Mouse (Mus musculus): Measurements from ENCODE around the gene Sirt7. TPM values are rescaled to one million over a fixed set of nuclear protein-coding genes. Genes with fewer than 3 reads are reported as not detected.

The Sirt7 gene
- polyA plus RNA-seq, 1 experiment = 22.9 TPM

DNA sequence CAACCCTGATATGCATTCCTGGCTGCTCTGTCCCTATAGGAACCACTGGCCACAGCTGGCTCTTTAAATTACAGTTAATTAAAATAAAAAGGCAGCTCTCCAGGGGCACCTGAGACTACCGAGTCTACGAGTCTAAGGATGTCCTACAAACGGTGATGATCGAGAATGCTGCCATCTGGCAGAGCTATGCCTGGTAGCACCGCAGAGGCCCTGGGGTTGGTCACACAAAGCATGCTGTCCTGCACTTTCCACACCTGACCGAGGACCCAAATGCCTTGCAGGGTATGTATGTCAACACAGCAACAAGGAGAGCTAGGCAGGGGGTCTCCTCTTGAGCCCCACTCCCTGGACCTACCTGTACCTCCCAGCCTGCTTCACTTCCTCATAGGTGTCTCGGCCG is 11.1 kb downstream of the Sirt7 start:
- H3K27me3 ChIP-seq (ENCODE audit: control insufficient read depth) = peaks cover 2% of the 10 kb centered on the region
- no peak overlapping the region for H3K4me3 ChIP-seq (replicated peaks)
- peaks cover 84% of the 10 kb centered on the region for H3K36me3 ChIP-seq (ENCODE audit: control insufficient read depth)
- TF ChIP-seq TAL1 (IDR thresholded peaks at IDR 0.05; ENCODE audit: low read length) (no peak), GATA1 (IDR thresholded peaks at IDR 0.05; ENCODE audit: low read length) (no peak)
- no peaks in the 10 kb centered on the region for H3K9me3 ChIP-seq (ENCODE audit: control insufficient read depth, low read length)
- peaks cover 56% of the 10 kb centered on the region for H3K4me1 ChIP-seq (ENCODE audit: control insufficient read depth)

DNA sequence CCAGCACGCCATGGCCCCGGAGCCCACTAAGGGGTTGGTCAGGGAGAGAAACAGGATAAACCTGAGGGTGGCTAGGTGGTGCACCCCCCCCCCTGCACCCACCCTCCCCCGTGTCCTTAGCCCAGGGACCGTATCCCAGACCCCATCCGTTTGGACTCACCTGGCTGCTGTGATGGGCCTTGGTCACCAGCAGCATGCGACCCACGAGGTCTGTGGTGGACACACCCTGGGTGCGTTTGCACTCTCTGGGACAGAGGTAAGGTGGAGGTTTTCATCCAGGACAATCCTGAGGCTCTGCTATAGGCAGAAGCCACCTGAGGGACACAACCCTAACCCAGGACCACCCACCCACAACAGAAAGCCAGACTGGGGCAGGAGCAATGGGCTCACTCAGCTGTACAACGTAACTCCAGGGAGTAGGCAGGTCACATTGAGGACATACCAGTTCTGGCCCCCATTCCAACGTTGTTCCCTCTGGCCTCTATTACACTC is 11.5 kb downstream of the Sirt7 start:
- no peaks in the 10 kb centered on the region for H3K9me3 ChIP-seq (ENCODE audit: control insufficient read depth, low read length)
- H3K4me1 ChIP-seq (ENCODE audit: control insufficient read depth) = peaks cover 56% of the 10 kb centered on the region
- H3K36me3 ChIP-seq (ENCODE audit: control insufficient read depth) = peaks cover 79% of the 10 kb centered on the region
- peaks cover 7% of the 10 kb centered on the region for H3K27me3 ChIP-seq (ENCODE audit: control insufficient read depth)
- TF ChIP-seq TAL1 (IDR thresholded peaks at IDR 0.05; ENCODE audit: low read length) (no peak), GATA1 (IDR thresholded peaks at IDR 0.05; ENCODE audit: low read length) (no peak)
- H3K4me3 ChIP-seq (replicated peaks) = no peak overlapping the region

DNA sequence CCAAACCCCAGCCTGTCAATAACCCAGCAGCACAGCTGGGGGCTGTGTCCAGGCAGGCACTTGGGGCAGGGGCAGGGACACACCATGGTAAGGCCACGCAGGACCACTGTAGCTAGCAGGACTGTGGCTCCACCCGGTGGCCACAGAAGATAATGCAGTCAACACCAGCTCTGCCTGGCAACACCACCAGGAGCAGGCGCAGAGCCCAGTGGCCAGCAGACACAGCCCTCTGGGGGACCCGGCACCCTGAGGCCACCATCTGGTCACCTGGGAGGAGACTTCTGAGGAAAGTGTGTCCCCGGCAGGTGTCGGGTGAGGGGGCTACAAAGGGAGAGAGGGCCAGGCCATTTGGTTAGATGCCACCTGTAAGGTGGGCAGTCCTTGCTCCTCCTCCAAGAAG is 12.3 kb downstream of the Sirt7 start:
- H3K36me3 ChIP-seq (ENCODE audit: control insufficient read depth) = peaks cover 76% of the 10 kb centered on the region
- peaks cover 54% of the 10 kb centered on the region for H3K4me1 ChIP-seq (ENCODE audit: control insufficient read depth)
- H3K9me3 ChIP-seq (ENCODE audit: control insufficient read depth, low read length) = no peaks in the 10 kb centered on the region
- peaks cover 14% of the 10 kb centered on the region for H3K27me3 ChIP-seq (ENCODE audit: control insufficient read depth)
- H3K4me3 ChIP-seq (replicated peaks) = no peak overlapping the region
- TF ChIP-seq TAL1 (IDR thresholded peaks at IDR 0.05; ENCODE audit: low read length) (no peak), GATA1 (IDR thresholded peaks at IDR 0.05; ENCODE audit: low read length) (no peak)

DNA sequence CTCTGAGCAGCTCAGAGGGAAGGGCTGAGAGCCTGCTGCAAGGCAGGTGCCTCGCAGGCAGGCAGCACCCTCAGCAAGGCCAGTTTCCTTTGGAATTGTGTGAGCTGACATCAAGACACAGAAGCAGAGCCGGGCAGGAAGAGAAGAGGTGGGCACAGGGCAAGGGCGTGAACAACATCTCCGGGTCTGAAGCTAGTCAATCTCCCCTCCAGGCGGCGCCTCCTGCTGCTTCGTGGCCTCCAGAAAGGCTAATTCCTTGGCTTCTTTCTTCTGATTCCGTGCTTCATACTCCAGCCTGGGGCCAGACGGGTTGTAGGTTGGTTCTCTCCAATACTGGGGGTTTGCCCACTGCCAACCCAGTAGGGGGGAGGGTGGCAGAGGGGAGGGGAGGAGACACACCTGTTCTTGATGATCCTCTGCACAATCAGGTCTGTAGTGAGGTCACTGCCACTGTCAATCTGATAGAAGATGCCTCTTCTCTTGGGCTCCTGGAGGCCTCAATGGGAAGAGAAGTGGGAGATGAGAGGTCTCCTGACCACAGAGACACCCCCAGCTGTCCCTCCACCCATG is 14.5 kb downstream of the Sirt7 start:
- Histone ChIP-seq H3K4me1 (ENCODE audit: control insufficient read depth) (peaks cover 34% of the 10 kb centered on the region), H3K4me3 (replicated peaks) (no peak overlapping the region)

DNA sequence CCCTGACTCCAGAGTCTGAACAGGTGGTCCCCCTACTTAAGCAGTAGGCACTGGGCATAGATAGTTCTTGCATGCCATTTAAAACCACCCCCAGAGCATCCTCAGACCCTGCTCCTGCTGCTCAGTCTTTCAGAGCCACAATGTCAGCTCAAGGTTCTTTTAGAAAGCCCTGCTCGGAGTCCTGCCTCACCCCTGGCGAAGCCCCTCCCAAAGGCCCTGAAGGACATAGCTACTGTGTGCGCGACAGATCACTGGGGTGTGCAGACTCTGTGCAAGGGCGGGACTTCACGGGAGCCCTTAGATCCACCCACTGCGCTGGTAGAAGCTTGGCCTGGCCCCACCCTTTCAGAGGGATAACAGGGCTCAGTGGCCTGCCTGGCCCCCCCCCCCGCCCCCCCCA is 15.8 kb downstream of the Sirt7 start:
- TF ChIP-seq GATA1 (IDR thresholded peaks at IDR 0.05; ENCODE audit: low read length) (no peak), TAL1 (IDR thresholded peaks at IDR 0.05; ENCODE audit: low read length) (no peak)
- H3K27me3 ChIP-seq (ENCODE audit: control insufficient read depth) = peaks cover 15% of the 10 kb centered on the region
- H3K9me3 ChIP-seq (ENCODE audit: control insufficient read depth, low read length) = no peaks in the 10 kb centered on the region
- H3K4me1 ChIP-seq (ENCODE audit: control insufficient read depth) = peaks cover 39% of the 10 kb centered on the region
- H3K4me3 ChIP-seq (replicated peaks) = no peak overlapping the region
- H3K36me3 ChIP-seq (ENCODE audit: control insufficient read depth) = peaks cover 85% of the 10 kb centered on the region

More for the DNA sequence above, 14.5 kb downstream of the Sirt7 start:
- Histone ChIP-seq H3K27me3 (ENCODE audit: control insufficient read depth) (peaks cover 15% of the 10 kb centered on the region), H3K9me3 (ENCODE audit: control insufficient read depth, low read length) (no peaks in the 10 kb centered on the region), H3K36me3 (ENCODE audit: control insufficient read depth) (peaks cover 83% of the 10 kb centered on the region)
- no peak for TF ChIP-seq TAL1 (IDR thresholded peaks at IDR 0.05; ENCODE audit: low read length)
- no peak for TF ChIP-seq GATA1 (IDR thresholded peaks at IDR 0.05; ENCODE audit: low read length)

DNA sequence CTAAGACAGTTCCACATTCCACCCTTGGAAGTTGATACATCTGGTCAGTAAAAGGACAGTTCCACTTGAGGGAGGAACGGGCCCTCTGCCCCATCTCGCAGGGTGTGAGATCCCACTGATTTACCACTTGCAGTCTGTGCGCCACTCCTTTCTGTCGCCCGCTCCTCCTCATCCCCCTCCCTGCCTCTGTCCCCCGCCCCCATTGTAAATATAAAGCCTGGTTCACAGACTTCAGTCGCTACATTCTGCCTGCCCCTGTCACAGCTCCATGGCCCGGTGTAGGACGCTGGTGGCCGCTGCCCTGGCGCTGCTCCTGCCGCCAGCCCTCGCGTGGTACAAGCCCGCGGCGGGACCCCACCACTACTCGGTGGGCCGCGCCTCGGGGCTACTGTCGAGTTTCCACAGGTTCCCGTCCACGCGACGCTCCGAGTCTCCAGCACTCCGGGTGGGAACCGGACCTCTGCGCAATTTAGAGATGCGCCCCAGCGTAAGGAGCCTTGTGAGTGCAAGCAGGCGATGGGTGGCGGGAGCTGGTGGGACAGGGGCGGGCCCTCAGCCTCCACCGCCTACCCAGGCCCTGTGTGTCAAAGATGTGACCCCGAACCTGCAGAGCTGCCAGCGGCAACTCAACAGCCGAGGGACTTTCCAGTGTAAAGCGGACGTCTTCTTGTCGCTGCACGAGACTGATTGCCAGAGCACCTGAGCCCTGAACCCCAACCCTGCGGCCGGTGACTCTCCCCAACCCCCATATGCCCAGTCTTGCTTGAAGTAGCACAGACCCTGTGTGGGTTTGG is 16.6 kb downstream of the Sirt7 start, which contains the start of gene Npb:
TSS of gene Npb (plus strand) at position 237 of the 794 bp plus-strand sequence.
- H3K4me3 ChIP-seq (replicated peaks) = peak within 1 kb of the TSS; percentile 15
- H3K36me3 ChIP-seq (ENCODE audit: control insufficient read depth) = peaks cover 84% of the 10 kb centered on the region
- TF ChIP-seq TAL1 (IDR thresholded peaks at IDR 0.05; ENCODE audit: low read length) = no peak
- H3K4me1 ChIP-seq (ENCODE audit: control insufficient read depth) = peaks cover 44% of the 10 kb centered on the region
- H3K9me3 ChIP-seq (ENCODE audit: control insufficient read depth, low read length) = no peaks in the 10 kb centered on the region
- peaks cover 15% of the 10 kb centered on the region for H3K27me3 ChIP-seq (ENCODE audit: control insufficient read depth)

DNA sequence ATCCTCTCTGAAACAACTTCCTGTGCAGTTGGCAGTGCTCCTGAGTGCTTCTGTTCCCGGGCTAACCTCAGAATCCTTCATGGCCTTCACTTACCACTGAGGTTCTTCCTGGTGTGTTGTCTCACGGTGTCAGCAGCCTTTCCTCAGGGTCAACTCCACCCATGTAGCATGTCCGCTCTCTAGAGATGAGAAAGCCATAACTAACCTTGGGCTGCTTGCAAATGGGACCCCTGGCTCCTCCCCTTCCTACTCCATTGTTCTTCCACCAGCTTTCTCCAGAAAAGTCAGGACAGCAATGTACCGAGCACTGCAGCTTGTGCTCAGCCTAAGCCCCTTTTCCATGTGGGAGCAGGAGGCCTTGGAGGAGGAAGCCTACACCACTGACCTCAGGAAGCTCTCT is 18.3 kb downstream of the Sirt7 start:
- H3K4me3 ChIP-seq (replicated peaks) = no peak overlapping the region
- peaks cover 83% of the 10 kb centered on the region for H3K36me3 ChIP-seq (ENCODE audit: control insufficient read depth)
- H3K4me1 ChIP-seq (ENCODE audit: control insufficient read depth) = peaks cover 57% of the 10 kb centered on the region
- H3K27me3 ChIP-seq (ENCODE audit: control insufficient read depth) = peaks cover 15% of the 10 kb centered on the region
- TF ChIP-seq GATA1 (IDR thresholded peaks at IDR 0.05; ENCODE audit: low read length) (no peak), TAL1 (IDR thresholded peaks at IDR 0.05; ENCODE audit: low read length) (no peak)
- no peaks in the 10 kb centered on the region for H3K9me3 ChIP-seq (ENCODE audit: control insufficient read depth, low read length)

DNA sequence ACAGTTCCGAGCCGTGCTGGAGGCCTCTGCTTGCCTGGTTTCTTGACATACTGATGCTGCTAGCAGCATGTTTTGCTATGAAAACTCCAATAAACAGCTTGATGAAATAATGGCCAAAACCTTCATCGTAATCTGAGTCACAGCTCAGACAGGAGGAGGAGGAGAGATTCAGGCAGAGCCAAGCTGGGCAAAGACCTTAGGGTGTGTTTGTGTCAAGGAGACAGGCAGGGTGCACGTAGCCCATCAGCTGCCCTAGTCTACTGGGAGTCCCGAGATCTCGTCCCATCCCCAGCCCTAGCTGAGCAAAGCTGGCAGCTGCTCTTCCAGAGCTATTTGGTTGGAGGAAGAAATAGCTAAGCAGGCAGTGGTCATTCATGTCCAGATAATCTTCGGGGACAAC is 19.4 kb downstream of the Sirt7 start:
- TF ChIP-seq TAL1 (IDR thresholded peaks at IDR 0.05; ENCODE audit: low read length) = no peak
- no peak for TF ChIP-seq GATA1 (IDR thresholded peaks at IDR 0.05; ENCODE audit: low read length)
- H3K36me3 ChIP-seq (ENCODE audit: control insufficient read depth) = peaks cover 80% of the 10 kb centered on the region
- H3K4me1 ChIP-seq (ENCODE audit: control insufficient read depth) = peaks cover 61% of the 10 kb centered on the region
- peaks cover 15% of the 10 kb centered on the region for H3K27me3 ChIP-seq (ENCODE audit: control insufficient read depth)
- H3K9me3 ChIP-seq (ENCODE audit: control insufficient read depth, low read length) = no peaks in the 10 kb centered on the region
- no peak overlapping the region for H3K4me3 ChIP-seq (replicated peaks)

DNA sequence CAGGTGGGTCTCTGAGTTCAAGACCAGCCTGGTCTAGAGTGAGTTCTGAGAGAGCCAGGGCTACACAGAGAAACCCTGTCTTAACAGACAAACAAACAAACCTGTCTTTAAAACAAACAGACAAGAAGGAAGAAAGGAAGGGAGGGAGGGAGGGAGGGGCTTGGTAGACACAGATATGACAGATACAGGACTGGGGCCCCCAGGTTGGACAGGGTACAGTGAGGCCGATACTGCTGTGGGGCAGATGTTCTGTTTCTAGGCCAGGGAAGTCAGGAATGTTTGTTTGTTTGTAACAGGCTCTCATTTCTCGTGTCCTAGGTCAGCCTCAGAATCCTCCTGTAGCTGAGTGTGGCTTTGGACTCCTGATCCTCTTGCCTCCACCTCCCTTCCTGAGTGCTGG is 21.5 kb downstream of the Sirt7 start:
- Histone ChIP-seq H3K4me3 (replicated peaks) (peak overlapping the region; percentile 33), H3K36me3 (ENCODE audit: control insufficient read depth) (peaks cover 76% of the 10 kb centered on the region)

More for the DNA sequence above, 21.5 kb downstream of the Sirt7 start:
- Histone ChIP-seq H3K9me3 (ENCODE audit: control insufficient read depth, low read length) (no peaks in the 10 kb centered on the region), H3K4me1 (ENCODE audit: control insufficient read depth) (peaks cover 68% of the 10 kb centered on the region), H3K27me3 (ENCODE audit: control insufficient read depth) (peaks cover 9% of the 10 kb centered on the region)
- no peak for TF ChIP-seq GATA1 (IDR thresholded peaks at IDR 0.05; ENCODE audit: low read length)
- TF ChIP-seq TAL1 (IDR thresholded peaks at IDR 0.05; ENCODE audit: low read length) = no peak

All from erythroblast, embryonic 14.5 days (primary cell).